Mouse (Mus musculus): ENCODE results near the gene Tk1.

Tk1 gene

GRCm38 (mm10) chr11:117825333-117826101 lies at the start of gene Tk1, which contains the start of gene Afmid:
TSS of gene Tk1 (minus strand) at chr11:117826092.
TSS of gene Afmid (plus strand) at chr11:117825924.
- peak; percentile 98 for DNase-seq

GRCm38 (mm10) chr11:117875681-117876080 lies 49.8 kb upstream of the Tk1 start:
- DNase-seq = no peak

- DNase-seq = no peak
Observed at GRCm38 (mm10) chr11:117874419-117874818, 48.5 kb upstream of the Tk1 start.

GRCm38 (mm10) chr11:117872861-117873608 lies 47.1 kb upstream of the Tk1 start, which contains the start of gene Tha1:
TSS of gene Tha1 (minus strand) at chr11:117873481.
- peak; percentile 98 for DNase-seq

- peak; percentile 93 for DNase-seq
Observed at GRCm38 (mm10) chr11:117871911-117872584, 46.2 kb upstream of the Tk1 start.

- no peak for DNase-seq
Observed at GRCm38 (mm10) chr11:117871376-117871775, 45.5 kb upstream of the Tk1 start.

GRCm38 (mm10) chr11:117870688-117871365 lies 44.9 kb upstream of the Tk1 start:
- DNase-seq = peak; percentile 96

- no peak for DNase-seq
Observed at GRCm38 (mm10) chr11:117865988-117866387, 40.1 kb upstream of the Tk1 start.

- DNase-seq = peak; percentile 92
Observed at GRCm38 (mm10) chr11:117864805-117865204, 38.9 kb upstream of the Tk1 start.

GRCm38 (mm10) chr11:117863174-117863856 lies 37.4 kb upstream of the Tk1 start:
- DNase-seq = no peak

- DNase-seq = no peak
Observed at GRCm38 (mm10) chr11:117860601-117861000, 34.7 kb upstream of the Tk1 start, which contains the start of gene Tmem235. TSS of gene Tmem235 (plus strand) at chr11:117860752.

- DNase-seq = no peak
Observed at GRCm38 (mm10) chr11:117858392-117858791, 32.5 kb upstream of the Tk1 start.

GRCm38 (mm10) chr11:117857462-117857861 lies 31.6 kb upstream of the Tk1 start:
- no peak for DNase-seq

GRCm38 (mm10) chr11:117855975-117856374 lies 30.1 kb upstream of the Tk1 start:
- DNase-seq = no peak

GRCm38 (mm10) chr11:117855360-117855759 lies 29.5 kb upstream of the Tk1 start:
- DNase-seq = no peak

GRCm38 (mm10) chr11:117854241-117854640 lies 28.3 kb upstream of the Tk1 start:
- no peak for DNase-seq

- no peak for DNase-seq
Observed at GRCm38 (mm10) chr11:117852875-117853274, 27.0 kb upstream of the Tk1 start.

GRCm38 (mm10) chr11:117848985-117849671 lies 23.2 kb upstream of the Tk1 start, which contains the start of gene Birc5:
TSS of gene Birc5 (plus strand) at chr11:117849251.
- DNase-seq = peak; percentile 99

GRCm38 (mm10) chr11:117848271-117848984 lies 22.5 kb upstream of the Tk1 start:
- no peak for DNase-seq

- DNase-seq = peak; percentile 91
Observed at GRCm38 (mm10) chr11:117847593-117848215, 21.8 kb upstream of the Tk1 start.
